Mouse (Mus musculus): ENCODE data around the gene Tmprss11c. TPM values are rescaled to one million over a fixed set of nuclear protein-coding genes. Genes with fewer than 3 reads are reported as not detected.

Gene Tmprss11c
- polyA plus RNA-seq, 2 experiments: not detected

DNA sequence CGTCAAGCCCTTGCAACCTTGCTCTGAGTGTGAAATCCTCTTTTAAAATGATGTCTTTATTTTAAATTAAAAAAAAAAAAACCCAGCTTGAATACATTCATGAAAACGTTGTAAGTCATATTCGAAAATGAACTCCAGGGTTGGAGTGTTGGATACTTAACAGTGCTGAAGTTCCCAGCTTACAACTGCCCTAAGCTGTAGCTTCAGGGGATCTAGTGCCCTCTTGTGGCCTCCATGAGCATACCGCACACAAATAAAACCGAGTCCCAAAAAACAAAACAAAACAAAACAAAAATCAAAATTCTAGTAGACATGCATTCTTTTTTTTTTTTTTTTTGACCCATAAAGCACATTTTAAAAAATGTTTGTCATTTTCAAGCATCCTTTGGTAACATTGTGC lies 98.3 kb downstream of the Tmprss11c start:
- Histone ChIP-seq H3K9ac (ENCODE audit: low read depth, low read length, severe bottlenecking) (no peak overlapping the region), H3K4me1 (ENCODE audit: control insufficient read depth, insufficient read depth, low read length) (no peaks in the 10 kb centered on the region), H3K27ac (replicated peaks; ENCODE audit: low read depth, low read length) (no peak overlapping the region), H3K4me3 (replicated peaks; ENCODE audit: low read length) (no peak overlapping the region), H3K36me3 (ENCODE audit: control insufficient read depth, insufficient read depth, low read length) (no peaks in the 10 kb centered on the region), H3K4me2 (replicated peaks; ENCODE audit: low read depth, low read length, severe bottlenecking) (no peak overlapping the region), H3K9me3 (ENCODE audit: control insufficient read depth, low read length) (no peaks in the 10 kb centered on the region), H3K27me3 (ENCODE audit: control insufficient read depth, insufficient read depth, low read length) (no peaks in the 10 kb centered on the region)
- TF ChIP-seq POLR2A (IDR thresholded peaks at IDR 0.05; ENCODE audit: borderline replicate concordance, extremely low read depth, insufficient read depth, insufficient read length): no peak
- ATAC-seq (ENCODE audit: low FRiP score, low read depth): no peak
- peak; percentile 12 for DNase-seq (ENCODE audit: low spot score)
- 29% methylated on average over 5 of the region's 5 CpGs for WGBS

DNA sequence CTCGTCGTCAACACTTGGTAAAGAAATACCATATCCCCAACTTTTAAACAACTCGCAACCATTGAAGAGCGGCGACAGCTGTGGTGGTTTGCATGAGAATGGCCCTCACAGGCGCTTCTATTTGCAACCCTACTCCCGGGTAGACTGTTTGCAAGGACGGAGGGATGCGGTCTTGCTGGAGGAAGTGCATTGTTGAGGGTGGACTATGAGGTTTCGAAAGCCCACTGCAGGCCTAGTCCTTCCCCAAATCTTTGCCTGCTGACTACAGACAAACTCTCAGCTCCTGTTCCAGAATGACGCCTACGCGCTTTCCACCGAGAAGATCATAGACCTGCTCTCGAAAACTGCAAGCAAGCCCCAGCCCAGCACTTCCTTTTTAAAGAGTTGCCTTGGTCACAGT lies 98.8 kb downstream of the Tmprss11c start:
- 53% methylated on average over 15 of the region's 15 CpGs for WGBS
- ATAC-seq (ENCODE audit: low FRiP score, low read depth): no peak
- H3K9ac ChIP-seq (ENCODE audit: low read depth, low read length, severe bottlenecking): no peak overlapping the region
- no peak overlapping the region for H3K27ac ChIP-seq (replicated peaks; ENCODE audit: low read depth, low read length)
- DNase-seq (ENCODE audit: low spot score): no peak
- no peaks in the 10 kb centered on the region for H3K27me3 ChIP-seq (ENCODE audit: control insufficient read depth, insufficient read depth, low read length)
- no peaks in the 10 kb centered on the region for H3K4me1 ChIP-seq (ENCODE audit: control insufficient read depth, insufficient read depth, low read length)
- no peak for TF ChIP-seq POLR2A (IDR thresholded peaks at IDR 0.05; ENCODE audit: borderline replicate concordance, extremely low read depth, insufficient read depth, insufficient read length)
- H3K4me2 ChIP-seq (replicated peaks; ENCODE audit: low read depth, low read length, severe bottlenecking): no peak overlapping the region
- no peaks in the 10 kb centered on the region for H3K9me3 ChIP-seq (ENCODE audit: control insufficient read depth, low read length)
- H3K4me3 ChIP-seq (replicated peaks; ENCODE audit: low read length): no peak overlapping the region
- no peaks in the 10 kb centered on the region for H3K36me3 ChIP-seq (ENCODE audit: control insufficient read depth, insufficient read depth, low read length)

DNA sequence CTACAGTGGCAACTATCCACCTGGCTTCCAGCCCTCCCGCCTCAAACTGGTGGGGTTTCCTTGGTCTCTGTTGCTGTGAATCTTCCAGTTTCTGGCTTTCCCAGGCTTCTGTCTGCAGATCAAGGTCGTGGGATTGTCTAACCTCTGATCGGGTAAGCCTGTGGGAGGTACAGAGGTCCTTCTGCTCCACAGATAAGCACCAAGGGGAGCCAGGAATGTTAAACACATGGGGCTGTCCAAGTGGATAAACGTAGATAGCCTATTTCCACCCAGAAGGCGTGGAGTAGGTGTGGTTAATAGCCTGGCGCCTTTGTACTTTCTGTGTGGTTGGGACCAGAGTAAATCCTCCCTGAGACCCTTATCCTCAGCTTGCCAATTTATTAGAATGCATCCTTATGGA lies 101.7 kb downstream of the Tmprss11c start:
- H3K36me3 ChIP-seq (ENCODE audit: control insufficient read depth, insufficient read depth, low read length): no peaks in the 10 kb centered on the region
- no peak overlapping the region for H3K4me3 ChIP-seq (replicated peaks; ENCODE audit: low read length)
- no peaks in the 10 kb centered on the region for H3K27me3 ChIP-seq (ENCODE audit: control insufficient read depth, insufficient read depth, low read length)
- H3K27ac ChIP-seq (replicated peaks; ENCODE audit: low read depth, low read length): no peak overlapping the region
- H3K4me1 ChIP-seq (ENCODE audit: control insufficient read depth, insufficient read depth, low read length): no peaks in the 10 kb centered on the region
- 73% methylated on average over 6 of the region's 6 CpGs for WGBS
- H3K4me2 ChIP-seq (replicated peaks; ENCODE audit: low read depth, low read length, severe bottlenecking): no peak overlapping the region
- TF ChIP-seq POLR2A (IDR thresholded peaks at IDR 0.05; ENCODE audit: borderline replicate concordance, extremely low read depth, insufficient read depth, insufficient read length): no peak
- DNase-seq (ENCODE audit: low spot score) (no peak), ATAC-seq (ENCODE audit: low FRiP score, low read depth) (no peak)
- no peaks in the 10 kb centered on the region for H3K9me3 ChIP-seq (ENCODE audit: control insufficient read depth, low read length)
- H3K9ac ChIP-seq (ENCODE audit: low read depth, low read length, severe bottlenecking): no peak overlapping the region

Other genes with a start within 250 kb of the Tmprss11c start
- gene Cenpc1, start 223.7 kb downstream of the Tmprss11c start, polyA plus RNA-seq (2012; rRNA removed): 12.8 and 18.9 TPM in 2 replicates
- 26.4 and 29.2 TPM in 2 replicates for gene Cenpc1, start 223.7 kb downstream of the Tmprss11c start, polyA plus RNA-seq (2014; fragmentation: Nextera tagmentation; extraction: Ambion mirVana)
- gene Stap1, start 217.6 kb downstream of the Tmprss11c start, polyA plus RNA-seq (2012; rRNA removed): 0.23 and 0.36 TPM in 2 replicates
- 0.52 and 0.88 TPM in 2 replicates for gene Stap1, start 217.6 kb downstream of the Tmprss11c start, polyA plus RNA-seq (2014; fragmentation: Nextera tagmentation; extraction: Ambion mirVana)
- gene Uba6, start 116.5 kb downstream of the Tmprss11c start, polyA plus RNA-seq (2012; rRNA removed): 9.9 and 10.4 TPM in 2 replicates
- 17.8 and 19.4 TPM in 2 replicates for gene Uba6, start 116.5 kb downstream of the Tmprss11c start, polyA plus RNA-seq (2014; fragmentation: Nextera tagmentation; extraction: Ambion mirVana)
- not detected in 2 replicates for gene Gnrhr, start 91.4 kb downstream of the Tmprss11c start, polyA plus RNA-seq (2012; rRNA removed)
- gene Gnrhr, start 91.4 kb downstream of the Tmprss11c start, polyA plus RNA-seq (2014; fragmentation: Nextera tagmentation; extraction: Ambion mirVana): not detected in 2 replicates
- not detected in 2 replicates for gene Tmprss11d, start 84.1 kb upstream of the Tmprss11c start, polyA plus RNA-seq (2012; rRNA removed)
- gene Tmprss11d, start 84.1 kb upstream of the Tmprss11c start, polyA plus RNA-seq (2014; fragmentation: Nextera tagmentation; extraction: Ambion mirVana): not detected in 2 replicates
- not detected in 2 replicates for gene Tmprss11a, start 179.7 kb upstream of the Tmprss11c start, polyA plus RNA-seq (2012; rRNA removed)
- not detected in 2 replicates for gene Tmprss11a, start 179.7 kb upstream of the Tmprss11c start, polyA plus RNA-seq (2014; fragmentation: Nextera tagmentation; extraction: Ambion mirVana)
- gene Tmprss11g, start 229.3 kb upstream of the Tmprss11c start, polyA plus RNA-seq (2012; rRNA removed): not detected in 2 replicates
- gene Tmprss11g, start 229.3 kb upstream of the Tmprss11c start, polyA plus RNA-seq (2014; fragmentation: Nextera tagmentation; extraction: Ambion mirVana): not detected in 2 replicates

All from limb, embryonic 14.5 days (tissue).